Mouse (Mus musculus) v-Abl transformed pro-B cells (cell line): Measurements from ENCODE around the gene A630001G21Rik.

Experiments used
- in situ Hi-C, 2 experiments: fragments of 400-800 bp; cut with MboI; formaldehyde crosslinking; loops; one replicate each; pipeline ENCODE4 v1.15.1; 2025; ENCODE audit not compliant: unreplicated experiment in 2 of 2

A630001G21Rik gene

DNA sequence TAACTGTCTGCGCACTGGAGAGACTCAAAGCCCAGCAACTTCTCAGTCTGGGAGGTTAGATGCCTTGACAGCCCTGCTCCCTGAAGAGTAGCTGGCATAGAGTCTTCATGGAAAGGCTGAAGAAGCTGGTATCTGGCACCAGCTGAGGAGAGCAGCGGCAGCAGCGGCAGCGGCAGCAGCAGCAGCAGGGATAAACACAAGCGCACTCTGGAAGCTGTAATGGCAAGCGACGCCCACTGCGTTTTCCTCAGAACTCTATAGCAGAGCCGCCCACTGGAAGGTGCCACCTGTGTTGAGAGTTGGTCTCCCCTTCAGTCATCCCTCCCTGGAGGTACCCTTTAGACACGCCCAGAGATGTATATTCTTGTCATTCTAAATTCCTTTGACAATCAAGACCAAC lies 2.3 kb downstream of the A630001G21Rik start:
- in situ Hi-C loops: no loop called here

GRCm38 (mm10) chr1:85775136-85775535 lies 3.3 kb downstream of the A630001G21Rik start:
- in situ Hi-C loops: no loop called here

- in situ Hi-C loops: loop anchor here in 1 of 2 experiments (25.0 kb wide), 1 partner anchor 240 kb away; the partner anchor contains the start of gene Spata3
Observed at GRCm38 (mm10) chr1:85771976-85772375, 6.5 kb downstream of the A630001G21Rik start.

GRCm38 (mm10) chr1:85767754-85768153 lies 10.7 kb downstream of the A630001G21Rik start:
- in situ Hi-C loops: loop anchor here in 1 of 2 experiments (25.0 kb wide), 1 partner anchor 245 kb away; the partner anchor contains the start of gene Spata3

DNA sequence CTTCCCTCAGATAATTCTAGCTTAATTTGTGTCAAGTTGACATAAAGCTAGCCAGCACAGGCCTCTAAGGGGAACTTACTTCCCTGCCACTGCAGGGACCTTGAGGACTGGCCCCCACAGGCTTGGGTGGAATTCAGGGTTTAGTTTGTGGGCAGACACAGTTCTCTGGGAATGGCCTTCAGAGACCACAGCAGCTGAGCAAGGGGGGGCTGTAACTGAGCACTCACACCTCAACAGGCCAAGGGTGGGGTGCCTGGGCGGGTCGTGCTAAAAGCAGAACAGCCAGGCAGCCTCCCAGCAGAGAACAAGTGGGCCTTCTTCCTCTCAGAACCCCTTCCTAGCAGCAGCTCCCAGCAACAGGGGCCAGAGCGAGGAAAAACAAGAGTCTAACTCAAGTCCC lies 12.3 kb downstream of the A630001G21Rik start:
- in situ Hi-C loops: loop anchor here in 1 of 2 experiments (25.0 kb wide), 1 partner anchor 246 kb away; the partner anchor contains the start of gene Spata3

- in situ Hi-C loops: loop anchor here in 1 of 2 experiments (25.0 kb wide), 1 partner anchor 248 kb away; the partner anchor contains the start of gene Spata3
Observed at GRCm38 (mm10) chr1:85764291-85764690, 14.2 kb downstream of the A630001G21Rik start.

GRCm38 (mm10) chr1:85763386-85763785 lies 15.1 kb downstream of the A630001G21Rik start:
- in situ Hi-C loops: loop anchor here in 1 of 2 experiments (25.0 kb wide), 1 partner anchor 249 kb away; the partner anchor contains the start of gene Spata3

DNA sequence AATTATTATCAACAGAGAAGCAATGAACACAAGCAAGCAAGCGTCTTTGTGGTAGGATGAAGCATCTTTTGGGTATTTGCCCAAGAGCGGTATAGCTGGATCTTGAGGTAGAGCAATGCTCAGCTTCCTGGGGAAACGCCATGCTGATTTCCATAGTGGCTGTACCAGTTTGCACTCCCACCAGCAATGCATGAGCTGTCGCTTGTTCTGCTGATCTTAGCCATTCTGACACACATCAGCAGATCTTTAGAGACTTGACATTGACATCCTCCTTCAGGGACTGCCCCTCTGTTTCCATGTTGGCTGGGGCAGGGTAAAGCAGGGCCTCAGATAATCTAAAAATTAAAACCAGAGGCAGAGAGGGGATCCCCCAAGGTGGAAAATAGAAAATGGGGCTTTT lies 16.8 kb downstream of the A630001G21Rik start:
- in situ Hi-C loops: loop anchor here in 1 of 2 experiments (25.0 kb wide), 1 partner anchor 251 kb away; the partner anchor contains the start of gene Spata3

GRCm38 (mm10) chr1:85758969-85759293 lies 19.5 kb downstream of the A630001G21Rik start:
- in situ Hi-C loops: loop anchor here in 1 of 2 experiments (25.0 kb wide), 1 partner anchor 253 kb away; the partner anchor contains the start of gene Spata3

- in situ Hi-C loops: loop anchor here in 1 of 2 experiments (25.0 kb wide), 1 partner anchor 254 kb away; the partner anchor contains the start of gene Spata3
Observed at GRCm38 (mm10) chr1:85758231-85758968, 20.0 kb downstream of the A630001G21Rik start.

- in situ Hi-C loops: loop anchor here in 1 of 2 experiments (25.0 kb wide), 1 partner anchor 255 kb away; the partner anchor contains the start of gene Spata3
Observed at GRCm38 (mm10) chr1:85757531-85758230, 20.8 kb downstream of the A630001G21Rik start.

DNA sequence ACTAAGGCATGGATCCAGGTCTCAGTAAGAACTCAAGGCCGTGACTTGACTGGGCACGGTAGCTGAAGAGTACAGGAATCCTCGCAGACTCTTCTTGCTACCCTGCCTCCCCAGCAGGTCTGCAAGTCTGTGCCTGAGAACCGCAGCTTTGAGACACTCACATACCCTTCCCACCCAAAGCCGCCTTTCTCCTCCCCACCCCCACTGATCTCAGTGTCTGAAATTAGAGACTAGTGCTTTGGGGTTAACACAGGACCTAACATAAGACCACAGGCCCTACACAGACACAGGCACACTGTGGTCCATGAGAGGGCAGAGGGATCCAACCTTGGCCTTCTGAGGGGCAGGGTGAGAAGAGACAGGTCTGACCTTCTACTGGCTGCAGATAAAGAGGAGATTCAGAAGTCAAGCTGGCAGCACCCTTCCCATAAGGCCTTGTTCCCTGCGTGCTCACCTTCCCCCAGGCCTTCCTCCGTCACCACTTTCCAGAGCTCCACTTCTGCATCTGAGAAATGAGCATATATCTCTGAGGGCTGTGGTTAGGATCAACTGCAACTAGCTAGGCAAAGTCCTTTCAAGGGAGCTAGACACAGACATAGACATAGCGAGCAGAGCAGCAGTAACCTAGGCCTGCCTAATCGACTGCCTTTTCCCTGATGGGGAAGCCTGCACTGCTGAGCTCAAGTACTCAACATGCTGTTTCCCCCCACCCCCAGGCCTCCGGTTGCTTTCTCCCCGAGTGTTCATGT lies 26.3 kb downstream of the A630001G21Rik start:
- in situ Hi-C loops: loop anchor here in 1 of 2 experiments (25.0 kb wide), 1 partner anchor 260 kb away; the partner anchor contains the start of gene Spata3

DNA sequence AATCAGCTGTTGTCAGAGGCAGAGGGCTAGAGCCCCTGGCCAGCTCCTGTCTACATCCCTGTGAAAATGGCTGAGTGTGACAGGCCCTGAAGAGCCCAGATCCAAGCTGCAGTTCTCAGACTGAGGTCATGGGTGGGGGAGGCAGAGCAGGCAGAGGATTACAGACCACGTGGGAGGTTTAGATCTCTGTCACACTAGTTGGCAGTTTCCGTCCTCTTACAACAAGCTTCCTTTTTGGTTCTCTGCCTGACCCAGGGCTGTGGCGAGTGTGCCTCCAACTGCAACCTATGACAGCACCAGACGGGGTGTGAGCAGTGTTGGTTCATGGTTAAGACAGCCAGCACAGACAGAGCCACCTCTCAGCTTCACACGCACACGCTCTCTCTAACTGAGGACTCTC lies 26.9 kb downstream of the A630001G21Rik start:
- in situ Hi-C loops: loop anchor here in 1 of 2 experiments (25.0 kb wide), 1 partner anchor 261 kb away; the partner anchor contains the start of gene Spata3

GRCm38 (mm10) chr1:85750650-85751049 lies 27.8 kb downstream of the A630001G21Rik start:
- in situ Hi-C loops: loop anchor here in 1 of 2 experiments (25.0 kb wide), 1 partner anchor 262 kb away; the partner anchor contains the start of gene Spata3

GRCm38 (mm10) chr1:85749829-85750228 lies 28.6 kb downstream of the A630001G21Rik start:
- in situ Hi-C loops: loop anchor here in 1 of 2 experiments (5.0 to 25.0 kb wide), 2 partner anchors 32 to 262 kb away; partner anchors contain the start of gene Spata3

GRCm38 (mm10) chr1:85746511-85746910 lies 31.9 kb downstream of the A630001G21Rik start:
- in situ Hi-C loops: loop anchor here in 1 of 2 experiments (5.0 kb wide), 1 partner anchor 36 kb away; no protein-coding TSS in a partner anchor

GRCm38 (mm10) chr1:85744539-85744938 lies 33.9 kb downstream of the A630001G21Rik start:
- in situ Hi-C loops: no loop called here

- in situ Hi-C loops: no loop called here
Observed at GRCm38 (mm10) chr1:85742916-85743505, 35.4 kb downstream of the A630001G21Rik start.

- in situ Hi-C loops: no loop called here
Observed at GRCm38 (mm10) chr1:85742333-85742732, 36.1 kb downstream of the A630001G21Rik start.
